ENCODE assay signal across 8 mouse cellular contexts in genomic region chr8:119832101-119832617, GRCm38 (mm10). TPM values are rescaled to one million over a fixed set of nuclear protein-coding genes. Genes with fewer than 3 reads are reported as not detected.
DNase-seq lines count a peak whose midpoint lies in the region; ATAC-seq and TF ChIP-seq lines count a peak whose summit lies in the region.

No protein-coding gene starts in this region.

- TF ChIP-seq CTCF in kidney, postnatal 0 days (IDR thresholded peaks at IDR 0.05; ENCODE audit: low read depth): no peak

- no peak overlapping the region for H3K4me3 ChIP-seq in kidney, postnatal 0 days (replicated peaks; ENCODE audit: low read depth, low read length)
- no peak overlapping the region for H3K4me3 ChIP-seq in forebrain, embryonic 10.5 days
- H3K4me3 ChIP-seq in neural tube, embryonic 12.5 days: no peak overlapping the region

- WGBS in kidney, postnatal 0 days: 30% methylated on average over 7 of the region's 7 CpGs
- 79% methylated on average over 7 of the region's 7 CpGs for WGBS in forebrain, embryonic 10.5 days
- WGBS in neural tube, embryonic 12.5 days: 52% methylated on average over 7 of the region's 7 CpGs

- H3K4me1 ChIP-seq in kidney, postnatal 0 days (replicated peaks; ENCODE audit: insufficient read depth, low read length): peaks cover 48% of the 10 kb centered on the region
- H3K4me1 ChIP-seq in forebrain, embryonic 10.5 days: peaks cover 91% of the 10 kb centered on the region
- peaks cover 88% of the 10 kb centered on the region for H3K4me1 ChIP-seq in neural tube, embryonic 12.5 days

- H3K36me3 ChIP-seq in kidney, postnatal 0 days (ENCODE audit: insufficient read depth, low read length): 0 out of 2 replicates have a peak, but pooled peaks cover 2% of the 10 kb centered on the region
- peaks cover 29% of the 10 kb centered on the region for H3K36me3 ChIP-seq in forebrain, embryonic 10.5 days (replicated peaks)
- H3K36me3 ChIP-seq in neural tube, embryonic 12.5 days: no peaks in the 10 kb centered on the region

- no peaks in the 10 kb centered on the region for H3K9me3 ChIP-seq in kidney, postnatal 0 days (replicated peaks; ENCODE audit: low read length)
- H3K9me3 ChIP-seq in forebrain, embryonic 10.5 days: no peaks in the 10 kb centered on the region
- no peaks in the 10 kb centered on the region for H3K9me3 ChIP-seq in neural tube, embryonic 12.5 days

- no peak for ATAC-seq in kidney, postnatal 0 days (replicated peaks; ENCODE audit: low FRiP score, low read depth)
- peak; percentile 35 for ATAC-seq in neural tube, embryonic 12.5 days (ENCODE audit: low FRiP score, low read depth)

- peak overlapping the region; percentile 47 for H3K27ac ChIP-seq in kidney, postnatal 0 days
- peak overlapping the region; percentile 80 for H3K27ac ChIP-seq in forebrain, embryonic 10.5 days
- peak overlapping the region; percentile 81; the same call in 1 of the 2 replicates for H3K27ac ChIP-seq in neural tube, embryonic 12.5 days

- no peak overlapping the region for H3K9ac ChIP-seq in kidney, postnatal 0 days (ENCODE audit: low read depth, low read length)
- peak overlapping the region; percentile 41 for H3K9ac ChIP-seq in neural tube, embryonic 12.5 days

- H3K4me2 ChIP-seq in kidney, postnatal 0 days (ENCODE audit: low read length): peak overlapping the region; percentile 42; the same call in 1 of the 2 replicates
- peak overlapping the region; percentile 36 for H3K4me2 ChIP-seq in neural tube, embryonic 12.5 days (replicated peaks)

- no peaks in the 10 kb centered on the region for H3K27me3 ChIP-seq in kidney, postnatal 0 days (ENCODE audit: insufficient read depth, low read length)
- no peaks in the 10 kb centered on the region for H3K27me3 ChIP-seq in forebrain, embryonic 10.5 days (ENCODE audit: poor library complexity, severe bottlenecking)
- H3K27me3 ChIP-seq in neural tube, embryonic 12.5 days (replicated peaks): no peaks in the 10 kb centered on the region

- DNase-seq in kidney, postnatal 0 days (ENCODE audit: low spot score): no peak
- DNase-seq in kidney, adult 9 months: no peak
- DNase-seq in forebrain, embryonic 10.5 days (ENCODE audit: extremely low spot score, low spot score): no peak
- DNase-seq in kidney, postnatal 10 days: peak; percentile 18
- no peak for DNase-seq in ovary, postnatal 14 days (ENCODE audit: low spot score)
- DNase-seq in ovary, postnatal 10 days (ENCODE audit: low spot score): no peak
- DNase-seq in adrenal gland, postnatal 25 days: no peak

RNA-seq across cellular contexts. Expression of gene Cotl1, which starts 8.2 kb away (rescaled TPM):
- polyA plus RNA-seq in kidney, postnatal 0 days (2015; fragmentation: Nextera tagmentation; extraction: Ambion mirVana): 101 and 117 TPM in 2 replicates
- polyA plus RNA-seq in forebrain, embryonic 10.5 days (2016; fragmentation: Nextera tagmentation; extraction: Ambion mirVana): 109 and 114 TPM in 2 replicates
- 219 and 263 TPM in 2 replicates for polyA plus RNA-seq in neural tube, embryonic 12.5 days (2016; fragmentation: Nextera tagmentation; extraction: Ambion mirVana)
- 38.3 and 40.8 TPM in 2 replicates for total RNA-seq in adrenal gland, postnatal 25 days (2021)

RNA-seq across cellular contexts. Expression of gene Klhl36, which starts 29.9 kb away (rescaled TPM):
- 22.1 and 22.5 TPM in 2 replicates for polyA plus RNA-seq in kidney, postnatal 0 days (2015; fragmentation: Nextera tagmentation; extraction: Ambion mirVana)
- 10.8 and 11.1 TPM in 2 replicates for polyA plus RNA-seq in forebrain, embryonic 10.5 days (2016; fragmentation: Nextera tagmentation; extraction: Ambion mirVana)
- 10.8 and 10.9 TPM in 2 replicates for polyA plus RNA-seq in neural tube, embryonic 12.5 days (2016; fragmentation: Nextera tagmentation; extraction: Ambion mirVana)
- total RNA-seq in adrenal gland, postnatal 25 days (2021): 6.9 and 13.5 TPM in 2 replicates

RNA-seq across cellular contexts. Expression of gene Tldc1, which starts 53.9 kb away (rescaled TPM):
- 11.8 and 11.9 TPM in 2 replicates for polyA plus RNA-seq in kidney, postnatal 0 days (2015; fragmentation: Nextera tagmentation; extraction: Ambion mirVana)
- 16.7 and 17.3 TPM in 2 replicates for polyA plus RNA-seq in forebrain, embryonic 10.5 days (2016; fragmentation: Nextera tagmentation; extraction: Ambion mirVana)
- 11.6 and 12.1 TPM in 2 replicates for polyA plus RNA-seq in neural tube, embryonic 12.5 days (2016; fragmentation: Nextera tagmentation; extraction: Ambion mirVana)
- total RNA-seq in adrenal gland, postnatal 25 days (2021): 11.3 and 22.1 TPM in 2 replicates
